Mouse (Mus musculus): ENCODE data around the gene Lax1.

DNA sequence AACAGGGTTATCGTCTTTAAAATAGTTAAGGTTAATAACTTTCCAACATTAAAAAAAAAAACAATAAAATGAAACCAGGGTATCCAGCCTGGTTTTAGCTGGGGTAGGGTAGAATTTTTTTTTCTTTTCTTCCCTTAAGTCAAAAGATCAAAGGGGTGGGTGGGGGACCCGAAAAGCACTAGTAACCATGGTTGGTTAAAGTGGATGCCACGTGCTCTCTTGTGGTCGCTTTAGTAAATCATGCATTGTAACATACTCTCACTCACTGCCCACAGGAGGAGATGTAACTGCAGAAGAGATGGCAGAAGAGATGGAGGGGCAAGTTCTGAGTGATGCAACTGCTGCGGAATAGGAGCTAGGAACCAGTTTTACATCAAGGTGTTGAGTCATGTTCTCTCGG, 21.5 kb upstream of the Lax1 start:
- TF ChIP-seq POLR2A (IDR thresholded peaks at IDR 0.05; ENCODE audit: extremely low read depth, insufficient read depth, low read length) = no peak
- no peak for TF ChIP-seq CTCF (IDR thresholded peaks at IDR 0.05; ENCODE audit: extremely low read depth, insufficient read depth, low read length)
